Mouse (Mus musculus) limb, embryonic 11.5 days (tissue): ENCODE data around the gene Pde10a. TPM values are rescaled to one million over a fixed set of nuclear protein-coding genes. Genes with fewer than 3 reads are reported as not detected.

Experiments used
- ATAC-seq: fragments of 200-750 bp; cut with Nextera tagmentation; 2 replicates; pipeline ENCODE4 v1.8.0; 2017; ENCODE audit warnings: low read depth; ENCODE audit not compliant: insufficient number of reproducible peaks, low FRiP score, low TSS enrichment
- DNase-seq: peaks from one replicate; pipeline ENCODE4 v3.0.0-alpha.2; 2015; ENCODE audit warnings: low spot score
- H3K27ac ChIP-seq: fragments of 300-500 bp; sonication (generic); replicated peaks from 2 replicates; pipeline ENCODE4 v1.5.1; 2014; ENCODE audit warnings: low read depth, mild to moderate bottlenecking, low read length
- H3K27me3 ChIP-seq: fragments of 300-500 bp; sonication (generic); 2 replicates; pipeline ENCODE4 v1.6.1; 2014; ENCODE audit warnings: mild to moderate bottlenecking, low read length, mixed read lengths; ENCODE audit not compliant: control insufficient read depth, insufficient read depth
- H3K36me3 ChIP-seq: fragments of 300-500 bp; sonication (generic); 2 replicates; pipeline ENCODE4 v1.6.1; 2014; ENCODE audit warnings: mild to moderate bottlenecking, low read length, moderate library complexity, mixed read lengths; ENCODE audit not compliant: control insufficient read depth, insufficient read depth
- H3K4me1 ChIP-seq: fragments of 300-500 bp; sonication (generic); 2 replicates; pipeline ENCODE4 v1.6.1; 2014; ENCODE audit warnings: low read length, mixed read lengths; ENCODE audit not compliant: control insufficient read depth, insufficient read depth
- H3K4me2 ChIP-seq: fragments of 300-500 bp; sonication (generic); 2 replicates; pipeline ENCODE4 v1.6.1; 2014; ENCODE audit warnings: low read depth, mild to moderate bottlenecking, moderate library complexity; ENCODE audit not compliant: severe bottlenecking
- H3K4me3 ChIP-seq: fragments of 300-500 bp; sonication (generic); 2 replicates; pipeline ENCODE4 v1.5.1; 2014; ENCODE audit warnings: low read depth, low read length
- H3K9ac ChIP-seq: fragments of 300-500 bp; sonication (generic); 2 replicates; pipeline ENCODE4 v1.6.1; 2014; ENCODE audit warnings: mild to moderate bottlenecking, low read length
- H3K9me3 ChIP-seq: fragments of 300-500 bp; sonication (generic); 2 replicates; pipeline ENCODE4 v1.6.1; 2016; ENCODE audit warnings: low read length; ENCODE audit not compliant: control insufficient read depth
- WGBS: fragments of 180-500 bp; shearing (Covaris S2); extraction: QIAGEN DNeasy Blood & Tissue Kit; methylation state at CpG from one replicate; pipeline ENCODE4 v1.1.7; 2014; 5-methylcytosine and 5-hydroxymethylcytosine counted together
- polyA plus RNA-seq: library from polyadenylated mRNA; unstranded; fragments of >200 nt; fragmentation: Nextera tagmentation; extraction: Ambion mirVana; gene quantifications from 2 replicates; pipeline ENCODE4 v1.2.1, GENCODE M21; 2014

Gene Pde10a
- polyA plus RNA-seq, 1 experiment from 2014 or later, result 0.77 TPM

DNA sequence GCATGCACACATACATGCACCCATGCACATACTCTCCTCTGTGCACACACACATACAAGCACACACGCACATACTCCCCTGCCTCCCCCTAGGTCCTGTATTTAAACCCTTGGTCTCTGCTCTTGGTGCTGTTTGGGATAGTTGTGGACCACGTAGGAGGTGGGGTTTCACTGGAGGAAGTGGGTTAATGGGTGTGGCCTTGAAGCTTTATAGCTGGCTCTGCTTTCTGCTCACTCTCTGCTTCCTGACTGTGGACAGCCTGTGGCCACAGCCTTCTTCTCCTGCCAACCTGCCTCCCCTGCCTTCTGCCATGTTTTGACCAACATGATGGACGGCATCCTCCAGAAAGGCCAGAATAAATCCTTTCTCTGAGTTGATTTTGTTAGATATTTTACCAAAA is 81.5 kb downstream of the Pde10a start:
- Histone ChIP-seq H3K36me3 (no peaks in the 10 kb centered on the region), H3K9ac (no peak overlapping the region), H3K4me1 (no peaks in the 10 kb centered on the region), H3K4me3 (no peak overlapping the region), H3K9me3 (no peaks in the 10 kb centered on the region), H3K4me2 (no peak overlapping the region), H3K27me3 (no peaks in the 10 kb centered on the region), H3K27ac (no peak overlapping the region)
- DNase-seq (no peak), ATAC-seq (no peak)
- 79% methylated on average over 3 of the region's 3 CpGs for WGBS

DNA sequence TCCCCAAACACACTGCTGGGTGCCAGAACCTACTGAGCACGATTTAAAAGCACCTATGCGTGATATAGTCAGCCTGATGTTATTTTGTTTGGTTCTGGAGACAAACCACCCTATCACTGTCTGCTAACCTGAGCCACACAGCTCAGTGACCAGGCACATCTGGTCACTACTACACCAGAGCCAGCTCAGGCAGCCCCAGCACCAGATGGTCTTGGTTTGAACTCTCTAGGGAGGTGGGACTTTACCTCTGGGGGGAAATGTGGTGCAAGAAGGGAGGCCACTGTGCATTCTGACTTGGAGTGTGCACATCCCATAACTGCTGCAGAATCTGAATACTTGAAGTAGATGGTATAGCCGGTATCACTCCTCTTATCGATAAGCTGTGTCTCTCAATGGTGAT is 86.7 kb downstream of the Pde10a start:
- H3K4me1 ChIP-seq, result no peaks in the 10 kb centered on the region
- no peak for ATAC-seq
- no peaks in the 10 kb centered on the region for H3K36me3 ChIP-seq
- H3K4me3 ChIP-seq, result no peak overlapping the region
- 86% methylated on average over 4 of the region's 4 CpGs for WGBS
- H3K9me3 ChIP-seq, result no peaks in the 10 kb centered on the region
- H3K9ac ChIP-seq, result no peak overlapping the region
- H3K27ac ChIP-seq, result no peak overlapping the region
- no peak overlapping the region for H3K4me2 ChIP-seq
- DNase-seq, result no peak
- no peaks in the 10 kb centered on the region for H3K27me3 ChIP-seq

DNA sequence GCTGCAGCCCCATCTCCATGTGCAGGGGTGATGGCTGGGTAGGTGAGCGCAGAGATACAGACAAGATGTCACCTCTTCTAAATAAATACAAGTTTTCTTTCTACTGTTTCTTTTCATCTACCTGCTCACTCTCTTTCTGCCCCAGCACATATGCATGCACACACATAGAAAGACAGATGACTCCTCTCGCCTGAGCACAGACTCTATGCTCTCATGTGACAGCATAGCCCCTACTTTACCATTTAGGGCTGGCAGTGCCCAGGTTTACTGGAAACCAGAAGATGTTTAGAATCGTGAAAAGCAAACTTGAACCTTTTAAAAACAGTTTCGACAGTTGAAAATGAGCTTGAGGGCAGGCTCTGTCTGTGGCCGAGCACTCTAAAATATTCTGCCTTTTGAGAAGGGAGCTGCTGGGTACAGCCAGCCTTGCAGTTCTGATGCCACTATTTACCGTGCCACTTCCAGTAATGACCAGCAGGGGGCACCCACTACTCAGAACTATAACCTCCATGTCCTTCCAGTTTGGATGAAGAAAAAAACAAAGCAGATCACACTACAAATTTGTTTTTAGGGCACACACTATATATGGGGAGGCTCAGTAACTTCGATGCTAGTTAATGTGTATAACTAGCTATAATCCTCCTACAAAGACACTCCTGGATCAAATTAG is 88.8 kb downstream of the Pde10a start:
- DNase-seq, result peak; percentile 90
- Histone ChIP-seq H3K4me1 (no peaks in the 10 kb centered on the region), H3K36me3 (no peaks in the 10 kb centered on the region), H3K27me3 (no peaks in the 10 kb centered on the region), H3K4me3 (no peak overlapping the region), H3K9me3 (no peaks in the 10 kb centered on the region), H3K27ac (no peak overlapping the region), H3K9ac (no peak overlapping the region), H3K4me2 (no peak overlapping the region)
- ATAC-seq, result 0 out of 2 replicates have a peak, but pooled peaks have one; percentile 31
- 33% methylated on average over 7 of the region's 7 CpGs for WGBS

DNA sequence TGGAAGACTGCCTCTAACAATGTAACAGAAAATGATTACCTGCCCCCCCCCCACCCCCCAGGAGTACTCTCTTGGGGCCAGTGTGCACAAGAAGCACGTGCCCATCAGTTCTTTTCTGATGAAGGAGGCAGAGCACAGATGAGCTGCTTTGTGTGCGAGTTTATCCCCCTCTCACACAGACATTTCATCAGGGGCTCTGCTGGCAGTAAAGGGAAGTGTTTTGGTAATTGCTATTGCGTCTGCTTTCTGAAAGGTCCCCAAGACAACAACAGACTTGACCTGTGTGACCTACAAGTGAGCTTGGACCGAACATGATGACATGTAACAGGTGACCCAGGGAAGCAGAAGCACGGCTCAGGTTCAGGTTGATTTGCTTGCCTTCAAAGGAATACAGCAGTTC is 95.2 kb downstream of the Pde10a start:
- ATAC-seq (no peak), DNase-seq (no peak)
- H3K27me3 ChIP-seq, result no peaks in the 10 kb centered on the region
- H3K4me3 ChIP-seq, result no peak overlapping the region
- H3K27ac ChIP-seq, result no peak overlapping the region
- H3K9me3 ChIP-seq, result no peaks in the 10 kb centered on the region
- H3K36me3 ChIP-seq, result no peaks in the 10 kb centered on the region
- H3K4me2 ChIP-seq, result no peak overlapping the region
- WGBS, result 28% methylated on average over 5 of the region's 5 CpGs
- H3K4me1 ChIP-seq, result peaks cover 7% of the 10 kb centered on the region; the same call in 1 of the 2 replicates
- H3K9ac ChIP-seq, result no peak overlapping the region

DNA sequence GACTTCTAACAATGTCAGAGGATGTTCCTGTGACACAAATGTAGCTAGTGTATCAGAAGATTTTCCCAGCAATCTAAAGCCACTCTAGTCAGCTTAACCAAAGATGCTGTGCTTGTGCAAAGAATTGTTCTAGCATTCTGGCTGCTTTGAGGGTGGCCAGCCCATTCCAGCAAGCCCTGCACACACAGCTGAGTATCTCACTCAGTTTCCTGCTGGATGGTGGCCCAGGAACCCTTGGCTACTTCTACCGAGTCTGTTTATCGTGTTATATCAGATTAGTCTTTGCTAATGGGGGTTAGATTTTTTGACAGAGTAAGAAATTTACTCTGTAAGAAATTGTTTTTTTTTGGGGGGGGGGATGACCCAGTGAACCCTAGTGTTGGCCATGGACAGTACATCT is 95.9 kb downstream of the Pde10a start:
- no peak overlapping the region for H3K27ac ChIP-seq
- H3K9ac ChIP-seq, result no peak overlapping the region
- no peaks in the 10 kb centered on the region for H3K36me3 ChIP-seq
- no peak for ATAC-seq
- WGBS, result 82% methylated on average over 2 of the region's 2 CpGs
- H3K27me3 ChIP-seq, result no peaks in the 10 kb centered on the region
- no peak overlapping the region for H3K4me3 ChIP-seq
- H3K9me3 ChIP-seq, result no peaks in the 10 kb centered on the region
- no peak for DNase-seq
- peaks cover 7% of the 10 kb centered on the region; the same call in 1 of the 2 replicates for H3K4me1 ChIP-seq
- no peak overlapping the region for H3K4me2 ChIP-seq

DNA sequence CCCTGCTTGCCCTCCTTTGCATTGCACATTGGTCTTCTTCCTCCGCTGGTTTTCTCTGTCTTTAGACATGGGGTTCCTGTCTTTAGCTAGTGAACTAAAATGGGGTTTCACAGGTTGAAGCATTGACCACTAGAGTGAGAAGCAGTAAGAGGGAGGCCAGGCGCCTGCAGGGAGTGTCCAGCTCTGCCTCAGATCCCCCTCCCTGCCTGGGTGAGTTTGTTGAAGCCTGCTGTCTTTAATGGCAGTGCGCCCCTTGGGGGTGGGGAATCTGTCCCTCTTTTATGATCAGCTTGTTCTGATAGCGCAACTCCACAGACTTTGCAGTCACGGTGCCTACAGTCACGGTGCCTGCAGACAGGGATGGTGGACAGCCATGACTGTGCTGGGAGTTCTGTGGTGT is 96.7 kb downstream of the Pde10a start:
- no peak overlapping the region for H3K27ac ChIP-seq
- H3K4me1 ChIP-seq, result peaks cover 7% of the 10 kb centered on the region; the same call in 1 of the 2 replicates
- WGBS, result 36% methylated on average over 6 of the region's 6 CpGs
- H3K9me3 ChIP-seq, result no peaks in the 10 kb centered on the region
- H3K4me2 ChIP-seq, result no peak overlapping the region
- no peak overlapping the region for H3K4me3 ChIP-seq
- no peaks in the 10 kb centered on the region for H3K36me3 ChIP-seq
- DNase-seq, result peak; percentile 32
- no peak overlapping the region for H3K9ac ChIP-seq
- H3K27me3 ChIP-seq, result no peaks in the 10 kb centered on the region
- no peak for ATAC-seq

DNA sequence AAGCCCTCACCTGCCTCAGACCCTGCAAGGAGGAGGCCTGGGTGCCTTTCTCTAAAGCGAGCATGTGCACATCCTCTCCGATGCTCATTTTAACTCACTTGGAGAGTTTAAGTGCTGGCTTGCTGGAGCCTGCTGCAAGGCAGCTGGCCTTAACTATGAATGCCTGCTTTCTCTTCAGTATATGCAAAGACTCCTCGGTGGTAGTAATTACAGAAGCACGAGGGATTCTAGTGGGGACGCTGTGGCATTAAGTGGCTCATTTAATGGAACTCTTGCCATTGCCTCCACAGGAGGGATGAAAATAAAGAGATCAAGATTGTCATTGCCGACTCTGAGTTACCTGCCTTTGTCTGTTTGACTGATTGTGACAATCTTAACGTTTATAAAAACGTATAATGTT is 101.2 kb downstream of the Pde10a start:
- DNase-seq (no peak), ATAC-seq (no peak)
- no peak overlapping the region for H3K4me2 ChIP-seq
- H3K27me3 ChIP-seq, result no peaks in the 10 kb centered on the region
- H3K36me3 ChIP-seq, result no peaks in the 10 kb centered on the region
- no peaks in the 10 kb centered on the region for H3K9me3 ChIP-seq
- H3K27ac ChIP-seq, result no peak overlapping the region
- H3K4me3 ChIP-seq, result no peak overlapping the region
- 61% methylated on average over 8 of the region's 8 CpGs for WGBS
- peaks cover 4% of the 10 kb centered on the region; the same call in 1 of the 2 replicates for H3K4me1 ChIP-seq
- H3K9ac ChIP-seq, result no peak overlapping the region

DNA sequence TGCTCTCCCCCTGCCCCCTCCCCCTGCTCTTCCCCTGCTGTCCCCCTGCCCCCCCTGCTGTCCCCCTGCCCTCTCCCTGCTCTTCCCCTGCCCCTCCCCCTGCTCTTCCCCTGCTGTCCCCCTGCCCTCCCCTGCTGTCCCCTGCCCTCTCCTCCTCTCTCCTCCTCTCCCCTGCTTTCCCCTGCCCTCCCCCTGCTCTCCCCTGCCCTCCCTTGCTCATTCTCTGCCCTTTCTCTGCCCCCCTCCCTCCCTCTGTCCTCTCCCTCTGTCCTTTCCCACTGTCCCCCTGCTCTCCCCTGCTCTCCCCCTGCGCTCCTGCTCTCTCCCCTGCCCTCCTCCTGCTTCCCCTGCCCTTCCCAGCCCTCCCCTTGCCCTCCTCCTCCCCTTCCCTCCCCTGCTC is 106.5 kb downstream of the Pde10a start:
- 46% methylated on average over 1 of the region's 1 CpGs for WGBS

DNA sequence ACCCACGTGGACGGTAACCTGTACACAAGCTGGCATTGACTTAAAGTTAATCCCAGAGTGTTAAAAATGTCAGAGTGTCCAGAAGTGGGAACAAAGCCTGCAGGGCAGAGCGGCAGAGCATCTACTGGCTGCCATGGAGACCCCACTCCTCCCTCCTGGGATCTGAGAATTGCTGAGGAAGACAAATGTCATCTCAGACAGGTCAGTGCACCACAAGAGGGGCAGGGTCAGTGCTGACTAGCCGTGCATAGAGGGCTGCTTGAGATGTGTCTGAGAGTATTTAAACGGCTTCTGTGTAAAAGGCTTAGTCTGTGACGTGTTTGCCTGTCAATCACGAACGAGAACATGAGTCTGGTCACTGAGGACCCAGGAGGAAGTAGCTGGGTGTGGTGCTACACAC is 108.4 kb downstream of the Pde10a start:
- WGBS, result 61% methylated on average over 8 of the region's 8 CpGs
- Histone ChIP-seq H3K27ac (no peak overlapping the region), H3K36me3 (no peaks in the 10 kb centered on the region), H3K9ac (no peak overlapping the region), H3K4me2 (no peak overlapping the region), H3K4me1 (no peaks in the 10 kb centered on the region), H3K9me3 (no peaks in the 10 kb centered on the region), H3K27me3 (no peaks in the 10 kb centered on the region), H3K4me3 (no peak overlapping the region)
- no peak for DNase-seq
- no peak for ATAC-seq

More for the DNA sequence above, 106.5 kb downstream of the Pde10a start:
- ATAC-seq, result no peak
- H3K9ac ChIP-seq, result no peak overlapping the region
- H3K4me1 ChIP-seq, result no peaks in the 10 kb centered on the region
- no peak overlapping the region for H3K4me3 ChIP-seq
- no peak overlapping the region for H3K27ac ChIP-seq
- H3K27me3 ChIP-seq, result no peaks in the 10 kb centered on the region
- H3K9me3 ChIP-seq, result no peaks in the 10 kb centered on the region
- DNase-seq, result peak; percentile 4
- H3K4me2 ChIP-seq, result no peak overlapping the region
- H3K36me3 ChIP-seq, result no peaks in the 10 kb centered on the region
